ENCODE assay signal across 28 mouse cellular contexts in genomic region chr13:21729544-21729943, GRCm38 (mm10). TPM values are rescaled to one million over a fixed set of nuclear protein-coding genes. Genes with fewer than 3 reads are reported as not detected.
"Had no signal": no experiment of that assay in that cellular context is flagged by ENCODE, and none has a peak within 500 bp of the region (broad histone marks: within the 10 kb centered on the region; RNA-seq: fewer than 3 reads in every experiment).

No protein-coding gene starts in this region.

- H3K9ac ChIP-seq: heart, embryonic 13.5 days; heart, embryonic 15.5 days; hindbrain, embryonic 13.5 days; hindbrain, embryonic 15.5 days; limb, embryonic 12.5 days; liver, embryonic 13.5 days; liver, embryonic 15.5 days had no signal

- H3K4me3 ChIP-seq: heart, adult 2 months; heart, embryonic 13.5 days; heart, embryonic 15.5 days; hindbrain, embryonic 13.5 days; hindbrain, embryonic 15.5 days; layer of hippocampus, adult 2 months; left cerebral cortex, adult 2 months; limb, embryonic 12.5 days; liver, embryonic 13.5 days; liver, embryonic 15.5 days had no signal

- H3K36me3 ChIP-seq: heart, embryonic 13.5 days; heart, embryonic 15.5 days; hindbrain, embryonic 13.5 days; hindbrain, embryonic 15.5 days; limb, embryonic 12.5 days; liver, embryonic 13.5 days; liver, embryonic 15.5 days had no signal

- DNase-seq: gastrocnemius, postnatal 14 days; gastrocnemius, postnatal 36 days; heart, adult 11 months; heart, adult 2 months; heart, postnatal 14 days; heart, postnatal 36 days; kidney, adult 11 months; kidney, adult 8-10 months; kidney, postnatal 10 days; kidney, postnatal 25 days; kidney, postnatal 4 days; left cerebral cortex, postnatal 4 days; liver; liver, embryonic 13.5 days had no signal

- H3K9me3 ChIP-seq: heart, embryonic 13.5 days; heart, embryonic 15.5 days; hindbrain, embryonic 13.5 days; hindbrain, embryonic 15.5 days; limb, embryonic 12.5 days; liver, embryonic 13.5 days; liver, embryonic 15.5 days had no signal

- ATAC-seq: hindbrain, postnatal 0 days; intestine, embryonic 16.5 days had no signal

- H3K27ac ChIP-seq: heart, adult 2 months; heart, embryonic 13.5 days; heart, embryonic 15.5 days; hindbrain, embryonic 13.5 days; hindbrain, embryonic 15.5 days; hindbrain, postnatal 0 days; layer of hippocampus, adult 2 months; left cerebral cortex, adult 2 months; limb, embryonic 12.5 days; liver, embryonic 13.5 days; liver, embryonic 15.5 days had no signal

- H3K4me2 ChIP-seq: heart, embryonic 11.5 days; heart, embryonic 13.5 days; heart, embryonic 15.5 days; hindbrain, embryonic 13.5 days; hindbrain, embryonic 15.5 days; limb, embryonic 12.5 days; liver, embryonic 11.5 days; liver, embryonic 13.5 days; liver, embryonic 15.5 days had no signal

- H3K27me3 ChIP-seq: heart, embryonic 13.5 days; heart, embryonic 15.5 days; hindbrain, embryonic 13.5 days; hindbrain, embryonic 15.5 days; limb, embryonic 12.5 days; liver, embryonic 13.5 days; liver, embryonic 15.5 days had no signal

RNA-seq across cellular contexts. Expression of gene Hist1h4j, which starts 5.3 kb away (rescaled TPM):
- polyA plus RNA-seq: heart, adult 2 months; hindbrain, embryonic 15.5 days; hindbrain, postnatal 0 days had no signal

RNA-seq across cellular contexts. Expression of gene Hist1h2bm, which starts 7.7 kb away (rescaled TPM):
- total RNA-seq: gastrocnemius, adult 18-20 months; gastrocnemius, adult 8-10 months had no signal

RNA-seq across cellular contexts. Expression of gene Hist1h3h, which starts 12.1 kb away (rescaled TPM):
- total RNA-seq: gastrocnemius, adult 8-10 months had no signal
- polyA plus RNA-seq: heart, adult 2 months had no signal

RNA-seq across cellular contexts. Expression of gene Hist1h2bl, which starts 13.6 kb away (rescaled TPM):
- polyA plus RNA-seq: heart, adult 2 months; heart, embryonic 11.5 days; hindbrain, embryonic 15.5 days; hindbrain, postnatal 0 days had no signal
